Mouse (Mus musculus): ENCODE measurements around the gene Atp13a3.

DNA sequence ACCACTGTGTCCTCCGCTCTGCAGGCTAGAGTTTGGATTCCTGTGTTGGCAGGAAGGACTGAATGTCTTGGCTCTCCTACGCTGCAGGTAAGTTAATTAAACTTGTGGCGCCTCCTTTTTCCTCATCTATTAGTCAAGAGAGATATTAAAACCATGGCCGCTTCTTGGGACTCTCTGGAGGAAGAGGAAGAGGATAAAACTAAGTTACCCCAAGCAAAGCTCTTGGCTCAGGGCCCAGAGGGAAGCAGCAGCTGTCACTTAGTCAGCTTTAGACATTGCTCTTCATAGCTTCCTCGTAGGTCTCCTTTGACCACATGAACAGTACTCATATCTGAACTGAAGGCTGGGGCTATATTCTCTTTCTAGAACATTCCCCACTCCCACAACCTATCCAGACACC, 10.5 kb upstream of the Atp13a3 start:
- TF ChIP-seq POLR2A (IDR thresholded peaks at IDR 0.05; ENCODE audit: borderline replicate concordance, extremely low read depth, insufficient read depth, insufficient read length, poor library complexity, severe bottlenecking) (no peak), CTCF (IDR thresholded peaks at IDR 0.05; ENCODE audit: borderline replicate concordance, extremely low read depth, insufficient read depth, insufficient read length) (no peak)

All from brain, embryonic 14.5 days (tissue).